Mouse (Mus musculus) testis, adult 2 months (tissue): ENCODE measurements around the gene Hoxa13.

Experiments used
- CTCF ChIP-seq: fragments of 200-500 bp; IDR thresholded peaks from 2 replicates; pipeline ENCODE4 v1.5.1; 2012; ENCODE audit warnings: low read depth, mild to moderate bottlenecking, inconsistent platforms, low read length, moderate library complexity; ENCODE audit not compliant: control insufficient read depth, insufficient read depth, insufficient replicate concordance
- POLR2A ChIP-seq: fragments of 200-500 bp; IDR thresholded peaks from 2 replicates; pipeline ENCODE4 v1.6.1; 2012; ENCODE audit warnings: low read depth, mild to moderate bottlenecking, inconsistent platforms, low read length, moderate library complexity; ENCODE audit not compliant: control insufficient read depth

DNA sequence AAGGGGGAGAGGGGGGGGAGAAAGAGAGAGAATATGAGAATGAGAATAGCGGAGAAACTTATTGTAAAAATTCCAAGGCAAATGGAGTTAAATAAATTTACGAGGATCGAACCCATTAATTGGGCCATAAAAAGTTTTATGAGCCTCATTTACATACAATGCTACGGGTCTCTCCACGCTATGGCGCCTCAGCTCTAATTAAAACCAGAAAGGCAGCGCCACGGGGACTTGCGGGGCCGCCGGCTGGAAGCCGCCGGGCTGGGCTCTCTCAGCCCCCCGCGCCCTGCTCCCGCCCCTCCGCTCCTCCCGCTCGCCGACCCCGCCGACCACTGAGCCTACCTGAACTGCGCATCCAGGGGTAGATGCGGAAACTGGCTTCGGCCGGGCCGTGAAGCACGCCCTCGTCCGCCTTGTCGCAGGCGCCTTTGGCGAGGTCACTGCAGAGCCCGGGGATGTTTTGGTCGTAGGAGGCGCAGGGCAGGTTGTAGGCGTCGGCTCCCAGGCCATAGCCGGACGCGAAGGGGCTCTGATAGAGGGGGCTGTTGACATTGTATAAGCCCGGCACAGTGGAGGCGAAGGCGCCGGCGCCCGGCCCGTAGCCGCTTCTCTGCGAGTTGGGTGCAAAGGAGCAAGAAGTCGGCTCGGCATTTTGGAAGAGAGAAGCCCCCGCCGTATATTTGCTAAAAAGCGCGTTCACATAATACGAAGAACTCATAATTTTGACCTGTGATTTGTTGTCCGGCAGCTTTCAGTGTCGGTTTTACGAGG lies 43.8 kb downstream of the Hoxa13 start:
- TF ChIP-seq CTCF, result no peak
- no peak for TF ChIP-seq POLR2A
